Mouse (Mus musculus): ENCODE measurements at regions not wholly inside any gene's neighbourhood (a gene's known extent, or its start where the extent isn't known, plus 50 kb on each side); places are given as distances from the start of the nearest gene placed in this dataset.

GRCm38 (mm10) chr6:75357286-75357685, 1140.3 kb downstream of the Gm9008 start:
- DNase-seq (ENCODE audit: extremely low spot score in 1 of 2, low spot score in 2 of 2): no peak
- intact Hi-C loops (cut with DNase I): no loop called here

GRCm38 (mm10) chr6:75341055-75341454, 1156.5 kb downstream of the Gm9008 start:
- intact Hi-C loops (cut with DNase I): no loop called here
- DNase-seq (ENCODE audit: extremely low spot score in 1 of 2, low spot score in 2 of 2): peak in 1 of 2 experiments; percentile 1

All from left cerebral cortex, postnatal 10 days (tissue).